Mouse (Mus musculus) left cerebral cortex, postnatal 25 days (tissue): Measurements from ENCODE around the gene Dazl. TPM values are rescaled to one million over a fixed set of nuclear protein-coding genes. Genes with fewer than 3 reads are reported as not detected.

Experiments
- DNase-seq, 2 experiments: peaks; one replicate each; pipeline ENCODE4 v3.0.0; 2022; ENCODE audit warnings: low spot score in 2 of 2, mixed read lengths in 1 of 2
- intact Hi-C: fragments of 180-260 bp; cut with DNase I; formaldehyde crosslinking; loops from one replicate; pipeline ENCODE4 v1.15.1; 2025
- total RNA-seq, 2 experiments: library from RNA; stranded (reverse); gene quantifications; 2 replicates each; pipeline ENCODE4 v1.2.3; 2021

Gene Dazl
- total RNA-seq = 1 to 10 TPM; 3.8 to 4.5 TPM

GRCm38 (mm10) chr17:50293241-50293731 is at the start of gene Dazl:
Gene Dazl, minus strand, starts transcription at chr17:50293636.
- no peak for DNase-seq
- intact Hi-C loops = loop anchor here (5.0 to 10.0 kb wide), 4 partner anchors 114 to 682 kb away; no protein-coding TSS in a partner anchor

GRCm38 (mm10) chr17:50341850-50342544 is 48.6 kb upstream of the Dazl start:
- intact Hi-C loops = no loop called here
- DNase-seq = no peak

- DNase-seq = no peak
- intact Hi-C loops = no loop called here
These were observed 45.5 kb upstream of the Dazl start for GRCm38 (mm10) chr17:50338901-50339300.

- intact Hi-C loops = no loop called here
- DNase-seq = no peak
These were observed 42.3 kb upstream of the Dazl start for GRCm38 (mm10) chr17:50335776-50336175.

DNA sequence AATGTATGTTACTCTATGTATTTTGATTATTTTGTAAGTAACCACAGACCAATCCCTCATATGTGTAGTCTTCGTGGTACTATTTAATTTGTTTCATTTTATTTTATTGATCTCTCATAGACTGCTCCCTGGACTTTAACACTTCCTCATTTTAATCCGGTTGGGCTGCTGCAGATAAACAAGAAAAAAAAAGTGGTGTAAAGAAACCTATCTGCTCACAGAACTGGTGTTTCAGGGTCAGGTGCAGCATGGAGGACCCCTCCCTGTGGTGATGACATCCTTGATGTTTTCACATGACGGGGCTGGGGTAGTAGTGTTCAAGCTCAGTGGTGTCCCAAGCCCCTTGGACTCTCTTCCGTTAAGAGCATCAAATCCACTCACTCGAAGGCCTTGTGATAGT is 41.3 kb upstream of the Dazl start:
- intact Hi-C loops = no loop called here
- DNase-seq = no peak

GRCm38 (mm10) chr17:50332012-50332300 is 38.5 kb upstream of the Dazl start:
- no peak for DNase-seq
- intact Hi-C loops = no loop called here

GRCm38 (mm10) chr17:50331171-50332011 is 38.0 kb upstream of the Dazl start:
- intact Hi-C loops = no loop called here
- DNase-seq = no peak

GRCm38 (mm10) chr17:50330245-50330644 is 36.8 kb upstream of the Dazl start:
- DNase-seq = no peak
- intact Hi-C loops = no loop called here

GRCm38 (mm10) chr17:50324658-50325057 is 31.2 kb upstream of the Dazl start:
- no peak for DNase-seq
- intact Hi-C loops = no loop called here

DNA sequence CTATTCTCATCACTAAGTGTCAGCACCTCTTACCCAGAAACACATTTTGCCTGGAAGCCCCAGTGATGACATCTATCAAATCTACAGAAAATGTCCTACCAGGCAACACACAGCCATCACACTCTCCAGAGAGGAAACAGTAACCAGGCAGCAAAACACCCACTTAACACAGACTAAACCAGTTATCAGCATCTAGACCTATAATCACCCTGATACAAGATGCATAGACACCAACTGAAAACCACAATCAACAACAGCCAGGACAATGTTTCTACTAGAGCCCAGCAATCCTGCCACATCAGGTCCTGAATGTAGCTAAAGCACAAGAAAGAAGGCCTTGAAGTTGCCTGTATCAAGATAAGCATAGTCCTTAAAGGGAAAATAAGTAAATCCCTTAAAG is 25.4 kb upstream of the Dazl start:
- intact Hi-C loops = no loop called here
- no peak for DNase-seq

DNA sequence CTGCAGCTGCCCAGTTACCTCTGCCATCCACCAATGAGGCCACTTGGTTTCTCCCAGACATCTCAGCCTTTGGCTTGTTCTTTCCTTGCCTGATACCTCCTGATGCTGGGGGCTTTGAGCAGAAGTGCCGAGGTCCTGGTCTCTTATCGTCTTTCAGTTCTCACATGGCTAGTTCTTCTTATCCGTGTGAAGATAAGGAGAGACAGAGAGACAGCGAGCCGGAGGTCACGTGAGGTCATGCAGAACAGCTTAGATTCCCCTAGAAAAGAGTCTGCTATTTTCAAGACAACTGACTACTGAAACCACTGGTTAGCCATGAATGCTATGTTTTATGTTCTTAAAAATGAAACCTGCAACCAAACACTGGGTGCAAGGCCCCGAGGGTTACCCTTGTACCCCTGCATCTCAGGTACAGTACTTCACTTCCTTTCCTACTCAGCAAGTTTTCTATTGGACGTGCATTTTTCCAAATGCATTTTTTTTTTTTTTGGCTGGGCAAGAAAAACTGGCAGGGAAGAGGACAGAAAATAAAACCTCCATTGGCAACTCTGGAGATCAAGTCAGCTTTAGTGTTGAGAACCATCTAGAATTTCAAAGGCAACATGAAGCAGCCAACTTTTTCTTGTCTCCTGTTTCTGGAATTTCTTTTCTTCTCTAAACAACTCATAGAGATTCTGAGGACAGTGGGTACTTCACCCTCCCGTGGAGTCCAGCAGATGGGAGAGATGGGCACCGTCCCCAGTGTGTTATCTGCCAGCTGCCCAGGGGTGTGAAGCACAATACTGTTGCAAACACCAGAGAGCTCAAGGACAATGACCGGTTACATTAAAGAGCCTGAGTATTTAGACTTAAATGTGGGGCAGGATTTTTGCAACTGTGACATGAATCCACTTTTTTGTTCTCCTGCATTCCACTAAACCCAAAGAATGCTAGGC is 23.0 kb upstream of the Dazl start:
- DNase-seq = no peak
- intact Hi-C loops = no loop called here

DNA sequence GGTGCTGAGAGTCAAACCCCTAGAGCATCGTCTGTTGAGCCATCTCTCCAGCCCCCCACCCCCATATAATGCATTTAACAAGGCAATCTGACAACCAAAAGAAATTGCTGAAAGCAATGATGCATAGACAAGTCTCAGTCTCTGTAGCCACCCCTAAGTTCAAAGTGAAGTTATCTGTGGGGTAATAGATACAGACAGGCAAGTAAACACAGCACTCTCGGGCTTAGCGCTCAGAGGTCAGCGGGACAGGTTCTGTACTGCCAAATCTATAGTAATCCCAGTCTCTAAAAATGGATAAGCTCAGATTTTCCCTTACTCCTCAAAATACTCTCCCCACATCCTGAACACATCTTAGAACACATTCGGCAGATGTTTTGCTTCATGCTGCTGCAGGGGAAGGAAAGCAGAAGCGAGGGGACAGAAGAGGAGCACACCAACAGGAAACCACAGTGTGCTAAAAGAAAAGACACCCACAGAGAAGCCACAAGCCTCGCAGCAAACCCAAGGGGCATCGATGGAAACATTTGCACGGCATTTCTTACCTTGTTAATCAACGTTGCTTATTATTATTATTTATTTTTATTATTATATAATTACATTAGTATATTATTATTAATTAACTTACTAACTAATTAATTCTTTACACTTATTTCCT is 16.8 kb upstream of the Dazl start:
- no peak for DNase-seq
- intact Hi-C loops = no loop called here

DNA sequence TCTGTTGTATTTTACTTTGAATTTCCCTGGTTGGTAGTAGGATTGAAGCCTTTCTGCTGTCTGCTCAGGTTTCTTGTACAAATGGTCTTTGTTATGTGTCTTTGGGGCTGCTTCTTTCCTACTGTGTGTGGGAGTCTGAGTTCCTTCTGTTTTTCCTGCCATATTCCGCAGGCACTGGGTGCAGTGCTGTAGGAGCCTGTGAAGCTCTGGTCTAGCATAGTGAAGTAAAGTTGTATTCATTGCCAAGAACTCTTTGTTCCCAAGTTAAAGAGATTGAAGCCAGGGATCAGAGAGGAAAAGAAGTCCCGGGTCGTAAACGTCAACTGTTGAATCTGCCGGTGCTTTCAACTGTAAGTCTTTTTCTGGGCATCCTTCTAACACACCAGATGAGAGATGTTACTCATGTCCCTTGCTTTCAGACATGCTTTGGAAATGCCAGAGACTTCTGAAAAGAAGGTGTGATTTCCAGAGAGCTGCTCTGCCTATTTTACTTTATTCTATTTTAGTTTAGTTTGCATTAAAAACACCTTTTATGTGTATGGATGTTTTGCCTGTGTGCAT is 16.2 kb upstream of the Dazl start:
- DNase-seq = peak in 1 of 2 experiments; percentile 71
- intact Hi-C loops = loop anchor here (1.0 kb wide), 1 partner anchor 99 kb away; no protein-coding TSS in a partner anchor

GRCm38 (mm10) chr17:50308880-50309279 is 15.4 kb upstream of the Dazl start:
- DNase-seq = no peak
- intact Hi-C loops = loop anchor here (1.0 kb wide), 1 partner anchor 99 kb away; no protein-coding TSS in a partner anchor

- no peak for DNase-seq
- intact Hi-C loops = no loop called here
These were observed 14.7 kb upstream of the Dazl start for GRCm38 (mm10) chr17:50308059-50308647.

GRCm38 (mm10) chr17:50302867-50303266 is 9.4 kb upstream of the Dazl start:
- no peak for DNase-seq
- intact Hi-C loops = no loop called here

- DNase-seq = no peak
- intact Hi-C loops = no loop called here
These were observed 6.9 kb upstream of the Dazl start for GRCm38 (mm10) chr17:50300171-50300841.

GRCm38 (mm10) chr17:50298821-50299220 is 5.4 kb upstream of the Dazl start:
- intact Hi-C loops = loop anchor here (10.0 kb wide), 1 partner anchor 676 kb away; no protein-coding TSS in a partner anchor
- DNase-seq = no peak
